Mouse (Mus musculus) olfactory bulb, adult 2 months (tissue): Measurements from ENCODE around the gene Akip1.

Source experiments
- CTCF ChIP-seq: fragments of 200-500 bp; IDR thresholded peaks from 2 replicates; pipeline ENCODE4 v1.5.1; 2012; ENCODE audit warnings: low read depth, mild to moderate bottlenecking, low read length, moderate library complexity; ENCODE audit not compliant: insufficient read depth
- POLR2A ChIP-seq: fragments of 200-500 bp; IDR thresholded peaks from 2 replicates; pipeline ENCODE4 v1.6.1; 2012; ENCODE audit warnings: mild to moderate bottlenecking, low read depth, low read length, moderate library complexity; ENCODE audit not compliant: insufficient read depth

DNA sequence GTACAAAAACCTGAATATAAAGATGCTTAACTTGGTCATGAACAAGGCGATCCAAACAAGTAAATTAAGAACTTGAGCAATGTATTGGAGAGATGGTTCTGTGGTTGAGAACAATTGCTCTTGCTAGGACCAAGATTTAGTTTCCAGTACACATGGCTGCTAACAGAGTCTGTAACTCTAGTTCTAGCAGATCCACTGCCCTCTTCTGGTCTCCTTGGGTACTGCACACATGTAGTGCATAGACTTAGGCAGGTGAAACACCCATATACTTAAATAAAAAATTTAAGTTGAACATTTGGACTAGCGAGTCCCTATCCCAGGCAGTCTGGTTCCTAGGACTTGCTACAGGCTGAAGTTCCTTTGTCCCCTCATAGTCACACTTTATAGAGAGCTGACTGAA is 19.1 kb downstream of the Akip1 start:
- TF ChIP-seq POLR2A (no peak), CTCF (no peak)
